Mouse (Mus musculus): ENCODE data around the gene Eml6.

- no peak for TF ChIP-seq TAL1 (IDR thresholded peaks at IDR 0.05; ENCODE audit: low read length)
- TF ChIP-seq GATA1 (IDR thresholded peaks at IDR 0.05; ENCODE audit: low read length), result no peak
Observed at GRCm38 (mm10) chr11:29774760-29775159, 251.1 kb downstream of the Eml6 start.
